Mouse (Mus musculus) heart, postnatal 36 days (tissue): ENCODE results near the gene Dgkh. TPM values are rescaled to one million over a fixed set of nuclear protein-coding genes. Genes with fewer than 3 reads are reported as not detected.
A peak's percentile ranks its signal among the peaks of the same experiment; 100 is the strongest.
"Not testable (repeated sequence)": the region's sequence is repeated elsewhere in the genome, so short reads cannot be mapped to it uniquely, and the experiment has no call there.

ENCODE experiments used
- DNase-seq, 2 experiments: peaks; one replicate each; pipeline ENCODE4 v3.0.0; 2021 to 2022
- intact Hi-C: fragments of 180-260 bp; cut with DNase I; formaldehyde crosslinking; loops from one replicate; pipeline ENCODE4 v1.15.1; 2025
- total RNA-seq, 2 experiments: library from RNA; stranded (reverse); gene quantifications; 2 replicates each; pipeline ENCODE4 v1.2.3; 2021

The Dgkh gene
- total RNA-seq = 1 to 10 TPM; 6.7 to 7.0 TPM

- intact Hi-C loops = loop anchor here (2.0 to 10.0 kb wide), 5 partner anchors 58 to 372 kb away; partner anchors contain the start of genes Akap11 and Vwa8
- DNase-seq = peak; percentile 93
Observed at GRCm38 (mm10) chr14:78732617-78733312, at the start of gene Dgkh. Dgkh (minus strand) TSS chr14:78732776.

DNA sequence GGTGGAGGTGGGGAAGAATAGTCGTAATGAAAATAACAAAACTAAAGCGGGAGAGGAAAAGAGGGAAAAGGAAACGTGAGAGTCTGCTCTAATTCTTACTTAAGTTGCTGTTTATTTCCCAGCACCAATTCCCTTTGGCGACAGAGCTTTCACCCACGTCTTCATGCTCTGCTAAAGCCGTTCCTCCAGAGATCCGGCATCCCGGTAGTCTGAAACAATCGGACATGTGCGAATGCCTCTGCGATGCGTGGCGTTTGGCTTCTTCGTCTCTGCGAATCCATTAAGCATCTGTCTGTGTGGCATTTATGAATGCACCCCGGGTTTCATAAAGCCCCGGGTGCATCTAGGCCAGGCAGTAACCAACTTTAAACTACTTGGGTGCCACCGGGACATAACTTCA lies 44.6 kb upstream of the Dgkh start:
- no peak for DNase-seq
- intact Hi-C loops = no loop called here

DNA sequence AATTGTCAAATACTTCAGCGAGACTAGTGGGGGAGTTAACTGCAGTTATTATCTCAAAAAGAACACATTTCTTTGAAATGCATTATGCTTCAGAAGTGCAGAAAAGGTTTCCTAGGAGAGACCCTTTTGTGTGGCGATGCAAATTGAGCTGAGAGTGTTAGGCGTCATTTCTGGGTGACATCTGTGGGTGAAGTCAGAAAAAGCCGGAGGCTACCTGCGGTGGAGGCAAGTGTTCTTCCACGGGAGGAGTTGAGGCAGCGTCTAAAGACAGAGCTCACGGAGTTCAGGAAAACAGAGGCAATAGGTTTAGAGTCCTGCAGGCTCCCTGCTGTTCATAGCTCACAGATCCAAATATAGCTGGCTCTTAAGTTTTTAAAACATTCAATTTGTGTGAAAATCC lies 44.1 kb upstream of the Dgkh start:
- DNase-seq = no peak
- intact Hi-C loops = no loop called here

- no peak for DNase-seq
- intact Hi-C loops = no loop called here
Observed at GRCm38 (mm10) chr14:78775699-78776098, 43.1 kb upstream of the Dgkh start.

DNA sequence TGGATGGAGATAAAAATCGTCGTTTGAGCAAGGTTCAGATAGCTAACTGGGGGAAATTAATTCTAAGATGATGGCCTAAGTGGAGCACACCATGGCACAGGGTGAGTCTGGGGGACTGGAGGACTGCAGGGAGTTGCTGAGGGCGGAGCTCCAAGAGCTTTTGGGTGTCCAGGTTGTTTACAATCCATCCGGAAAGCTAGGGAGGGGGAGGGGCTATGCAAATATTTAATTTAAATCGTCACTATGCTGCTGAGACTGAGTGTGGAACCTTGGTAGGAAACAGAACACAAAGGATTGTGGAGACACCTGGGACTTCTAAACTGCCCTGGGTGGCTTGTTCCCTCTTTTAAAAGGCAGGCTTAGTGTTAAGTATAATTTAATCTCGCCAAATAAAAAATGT lies 42.6 kb upstream of the Dgkh start:
- intact Hi-C loops = no loop called here
- no peak for DNase-seq

GRCm38 (mm10) chr14:78770457-78770856 lies 37.9 kb upstream of the Dgkh start:
- DNase-seq = no peak
- intact Hi-C loops = no loop called here

GRCm38 (mm10) chr14:78761064-78761463 lies 28.5 kb upstream of the Dgkh start:
- no peak for DNase-seq
- intact Hi-C loops = no loop called here

GRCm38 (mm10) chr14:78759491-78759890 lies 26.9 kb upstream of the Dgkh start:
- no peak for DNase-seq
- intact Hi-C loops = no loop called here

GRCm38 (mm10) chr14:78755316-78755715 lies 22.7 kb upstream of the Dgkh start:
- intact Hi-C loops = no loop called here
- DNase-seq = no peak

DNA sequence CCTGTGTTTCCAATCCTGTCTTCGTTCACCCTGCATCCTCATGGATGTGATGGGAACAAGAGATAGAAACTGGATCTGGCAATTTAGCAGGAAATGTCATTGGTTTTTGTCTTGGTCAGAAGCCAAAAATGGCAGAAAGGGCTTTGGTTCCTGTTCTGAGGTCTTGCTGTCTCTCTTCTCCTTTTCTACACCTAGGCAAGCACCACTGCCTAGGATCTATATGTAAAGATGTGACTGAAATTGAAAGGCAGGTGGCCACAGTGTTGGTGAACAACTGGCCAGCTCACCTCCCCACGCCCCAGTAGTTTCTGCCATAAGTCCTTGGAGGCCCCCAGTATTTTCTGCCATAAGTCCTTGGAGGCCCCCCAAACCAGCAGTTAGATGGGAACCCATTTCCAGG lies 16.1 kb upstream of the Dgkh start:
- intact Hi-C loops = no loop called here
- DNase-seq = no peak

GRCm38 (mm10) chr14:78747969-78748651 lies 15.5 kb upstream of the Dgkh start:
- intact Hi-C loops = no loop called here

GRCm38 (mm10) chr14:78747454-78747853 lies 14.9 kb upstream of the Dgkh start:
- intact Hi-C loops = no loop called here
- no peak for DNase-seq

More at GRCm38 (mm10) chr14:78747969-78748651, 15.5 kb upstream of the Dgkh start:
- DNase-seq = no peak

DNA sequence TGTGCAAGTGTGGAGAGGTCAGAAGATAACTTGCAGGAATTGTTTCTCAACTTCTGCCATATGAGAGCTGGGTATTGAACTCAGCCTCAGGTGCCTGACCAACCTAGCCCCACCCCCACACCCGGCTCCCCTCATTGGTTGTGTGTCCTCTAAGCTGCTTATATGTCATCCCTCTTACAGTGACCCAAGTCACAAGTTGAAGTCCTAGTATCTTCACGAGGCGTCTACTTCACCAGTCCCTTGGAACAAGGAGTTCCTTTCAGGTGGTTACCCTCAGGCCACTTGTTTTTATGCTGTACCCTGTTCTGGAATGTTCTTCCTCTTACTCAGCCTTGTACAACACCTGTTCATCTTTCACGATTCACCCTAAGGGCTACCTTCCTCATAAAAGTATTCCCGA lies 2.0 kb upstream of the Dgkh start:
- intact Hi-C loops = loop anchor here (5.0 to 10.0 kb wide), 3 partner anchors 197 to 370 kb away; partner anchors contain the start of gene Akap11
- DNase-seq = no peak

- DNase-seq = not testable (repeated sequence)
- intact Hi-C loops = loop anchor here (5.0 to 10.0 kb wide), 3 partner anchors 197 to 371 kb away; partner anchors contain the start of gene Akap11
Observed at GRCm38 (mm10) chr14:78734203-78734602, 1.6 kb upstream of the Dgkh start.

- DNase-seq = peak in 1 of 2 experiments; percentile 22
- intact Hi-C loops = loop anchor here (2.0 to 10.0 kb wide), 5 partner anchors 59 to 371 kb away; partner anchors contain the start of genes Akap11 and Vwa8
Observed at GRCm38 (mm10) chr14:78733366-78734076, 945 bp upstream of the Dgkh start.

- DNase-seq = peak; percentile 64 to 66
- intact Hi-C loops = loop anchor here (2.0 to 10.0 kb wide), 5 partner anchors 57 to 373 kb away; partner anchors contain the start of genes Akap11 and Vwa8
Observed at GRCm38 (mm10) chr14:78731852-78732616, 542 bp downstream of the Dgkh start.

- intact Hi-C loops = loop anchor here (5.0 to 10.0 kb wide), 3 partner anchors 194 to 374 kb away; partner anchors contain the start of gene Akap11
- DNase-seq = peak; percentile 33 to 38
Observed at GRCm38 (mm10) chr14:78731240-78731639, 1.3 kb downstream of the Dgkh start.

- intact Hi-C loops = no loop called here
- DNase-seq = no peak
Observed at GRCm38 (mm10) chr14:78725976-78726375, 6.6 kb downstream of the Dgkh start.

GRCm38 (mm10) chr14:78725307-78725956 lies 7.1 kb downstream of the Dgkh start:
- intact Hi-C loops = no loop called here
- DNase-seq = peak; percentile 29 to 31
